Mouse (Mus musculus): ENCODE results near the gene Atxn7l1. TPM values are rescaled to one million over a fixed set of nuclear protein-coding genes. Genes with fewer than 3 reads are reported as not detected.

Atxn7l1 gene
- polyA plus RNA-seq, 1 experiment from 2014 or later: 9.0 TPM

DNA sequence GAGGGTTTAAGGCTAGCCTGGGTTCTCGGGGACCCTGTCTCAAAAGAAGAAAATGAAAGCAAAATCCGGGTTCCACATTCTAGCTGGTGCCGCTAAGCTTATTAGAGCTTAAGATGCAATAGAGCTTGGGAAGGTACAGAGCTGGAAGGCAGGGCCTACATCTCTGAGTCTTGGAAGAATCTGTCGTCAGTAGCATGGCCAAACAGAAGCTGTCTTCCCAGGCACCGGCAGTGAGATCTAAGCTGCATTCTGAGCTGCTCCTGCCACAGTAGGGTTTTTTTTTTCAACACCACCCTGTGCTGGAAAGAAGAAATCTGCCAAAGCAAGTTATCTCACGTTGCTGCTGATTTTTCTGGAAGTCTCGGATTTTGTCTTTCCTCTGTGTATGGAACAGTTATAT is 129.9 kb downstream of the Atxn7l1 start:
- Histone ChIP-seq H3K9me3 (replicated peaks) (no peaks in the 10 kb centered on the region), H3K27ac (no peak overlapping the region), H3K4me3 (replicated peaks) (no peak overlapping the region), H3K27me3 (no peaks in the 10 kb centered on the region), H3K9ac (no peak overlapping the region), H3K4me1 (replicated peaks) (no peaks in the 10 kb centered on the region), H3K4me2 (no peak overlapping the region), H3K36me3 (no peaks in the 10 kb centered on the region)
- DNase-seq (no peak), ATAC-seq (ENCODE audit: low read depth) (no peak)
- 72% methylated on average over 7 of the region's 7 CpGs for WGBS (ENCODE audit: insufficient replicate concordance)

DNA sequence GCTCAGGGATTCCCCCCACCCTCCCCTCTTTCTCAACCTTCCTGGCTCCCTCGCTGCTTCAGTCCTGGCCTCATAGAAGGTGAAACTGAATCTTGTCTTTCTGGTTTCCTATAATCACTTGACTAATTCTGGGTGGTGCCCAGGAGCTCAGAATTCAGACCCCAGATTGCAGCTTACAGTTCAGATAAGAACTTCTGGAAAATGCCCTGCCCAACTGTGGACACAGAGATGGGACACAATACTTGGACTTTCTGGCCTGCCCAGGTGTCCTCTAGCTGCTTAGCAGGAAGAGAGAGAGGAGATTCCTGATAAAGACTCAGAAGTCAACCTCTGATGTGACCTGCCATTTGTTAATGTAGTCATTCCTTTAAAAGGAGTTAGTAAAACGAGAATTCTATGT is 131.7 kb downstream of the Atxn7l1 start:
- ATAC-seq (ENCODE audit: low read depth) (no peak), DNase-seq (no peak)
- no peak overlapping the region for H3K4me3 ChIP-seq (replicated peaks)
- no peak overlapping the region for H3K4me2 ChIP-seq
- H3K9me3 ChIP-seq (replicated peaks): no peaks in the 10 kb centered on the region
- H3K36me3 ChIP-seq: no peaks in the 10 kb centered on the region
- H3K27me3 ChIP-seq: no peaks in the 10 kb centered on the region
- H3K9ac ChIP-seq: no peak overlapping the region
- 68% methylated on average over 2 of the region's 2 CpGs for WGBS (ENCODE audit: insufficient replicate concordance)
- H3K27ac ChIP-seq: no peak overlapping the region
- no peaks in the 10 kb centered on the region for H3K4me1 ChIP-seq (replicated peaks)

DNA sequence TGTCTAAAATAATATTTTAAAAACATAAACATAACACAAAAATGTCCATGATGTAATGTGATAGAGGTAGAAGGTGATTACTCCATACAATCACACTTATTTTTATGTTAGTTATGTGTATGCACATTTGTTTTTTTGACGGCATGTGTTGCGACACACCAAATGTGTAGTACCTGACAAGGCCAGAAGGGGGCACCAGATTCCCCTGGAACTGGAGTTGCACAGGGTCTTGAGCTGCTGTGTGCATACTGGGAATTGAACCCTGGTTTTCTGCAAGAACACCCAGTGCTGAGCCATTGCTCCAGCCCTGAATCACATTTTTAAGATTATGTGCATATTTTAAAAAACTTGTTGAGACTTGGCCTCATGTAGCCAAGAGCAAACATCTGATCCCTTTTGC is 133.3 kb downstream of the Atxn7l1 start:
- H3K27me3 ChIP-seq: no peaks in the 10 kb centered on the region
- no peaks in the 10 kb centered on the region for H3K36me3 ChIP-seq
- H3K4me3 ChIP-seq (replicated peaks): no peak overlapping the region
- no peaks in the 10 kb centered on the region for H3K9me3 ChIP-seq (replicated peaks)
- 10% methylated on average over 2 of the region's 2 CpGs for WGBS (ENCODE audit: insufficient replicate concordance)
- no peak overlapping the region for H3K4me2 ChIP-seq
- DNase-seq (peak; percentile 57), ATAC-seq (ENCODE audit: low read depth) (no peak)
- H3K27ac ChIP-seq: no peak overlapping the region
- peaks cover 6% of the 10 kb centered on the region; the same call in 1 of the 2 replicates for H3K4me1 ChIP-seq (replicated peaks)
- H3K9ac ChIP-seq: no peak overlapping the region

DNA sequence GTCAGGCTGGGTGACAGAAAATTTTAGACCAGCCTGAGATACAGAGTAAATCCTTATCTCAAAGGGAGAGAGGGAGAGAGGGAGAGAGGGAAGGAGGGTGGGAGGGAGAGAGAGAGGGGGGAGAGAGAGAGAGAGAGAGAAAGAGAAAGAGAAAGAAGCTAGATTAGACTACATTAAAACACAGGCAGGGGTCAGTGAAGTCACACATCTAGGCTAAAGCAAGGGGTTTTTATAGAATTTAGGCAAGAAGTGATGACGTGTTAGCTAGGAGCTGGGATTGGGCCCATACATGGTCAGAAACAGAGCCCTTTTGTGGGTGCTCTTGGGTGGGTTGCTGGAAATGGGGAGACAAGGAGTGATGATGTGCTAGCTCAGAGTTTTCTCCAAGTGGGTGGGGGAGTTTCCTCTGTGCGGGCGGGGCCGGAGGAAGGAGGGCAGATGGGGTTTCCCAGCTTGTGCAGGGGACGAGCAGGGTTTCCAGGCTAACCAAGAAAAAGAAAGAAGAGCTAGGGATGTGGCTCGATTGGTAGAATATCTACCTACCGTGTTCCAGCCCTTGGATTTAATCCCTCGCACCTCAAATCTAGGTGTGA is 136.9 kb downstream of the Atxn7l1 start:
- Histone ChIP-seq H3K4me1 (replicated peaks) (peaks cover 11% of the 10 kb centered on the region; the same call in 1 of the 2 replicates), H3K9ac (no peak overlapping the region), H3K36me3 (no peaks in the 10 kb centered on the region), H3K27me3 (no peaks in the 10 kb centered on the region), H3K27ac (no peak overlapping the region; the same call in 1 of the 2 replicates), H3K4me2 (no peak overlapping the region), H3K9me3 (replicated peaks) (no peaks in the 10 kb centered on the region), H3K4me3 (replicated peaks) (no peak overlapping the region)
- whole genome bisulfite sequencing (ENCODE audit: insufficient replicate concordance): 53% methylated on average over 8 of the region's 8 CpGs
- DNase-seq: no peak
- ATAC-seq (ENCODE audit: low read depth): no peak

DNA sequence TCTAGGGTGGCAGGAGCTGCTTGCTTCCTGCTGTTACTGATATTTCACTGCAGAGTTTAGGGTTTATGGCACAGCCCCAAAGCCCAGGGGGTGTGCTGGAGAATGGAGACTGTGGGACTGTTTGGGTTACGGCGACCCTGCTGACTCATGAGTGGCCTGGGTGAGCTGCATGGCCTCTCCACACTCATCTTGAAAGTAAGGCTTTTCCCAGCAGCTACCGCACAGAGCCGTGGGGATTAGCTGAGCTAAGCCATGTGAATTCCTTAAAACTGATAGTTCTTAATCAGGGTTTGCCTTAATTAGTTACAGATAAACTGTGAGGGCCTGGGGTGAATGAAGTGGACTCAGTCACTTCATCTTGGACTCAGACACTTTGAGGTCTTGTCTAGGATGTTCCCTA is 137.9 kb downstream of the Atxn7l1 start:
- no peaks in the 10 kb centered on the region for H3K9me3 ChIP-seq (replicated peaks)
- H3K27me3 ChIP-seq: no peaks in the 10 kb centered on the region
- no peak for DNase-seq
- WGBS (ENCODE audit: insufficient replicate concordance): 70% methylated on average over 4 of the region's 4 CpGs
- no peak overlapping the region for H3K4me3 ChIP-seq (replicated peaks)
- no peak overlapping the region for H3K27ac ChIP-seq
- no peak overlapping the region for H3K4me2 ChIP-seq
- ATAC-seq (ENCODE audit: low read depth): no peak
- no peak overlapping the region for H3K9ac ChIP-seq
- H3K4me1 ChIP-seq (replicated peaks): peaks cover 11% of the 10 kb centered on the region; the same call in 1 of the 2 replicates
- H3K36me3 ChIP-seq: no peaks in the 10 kb centered on the region

DNA sequence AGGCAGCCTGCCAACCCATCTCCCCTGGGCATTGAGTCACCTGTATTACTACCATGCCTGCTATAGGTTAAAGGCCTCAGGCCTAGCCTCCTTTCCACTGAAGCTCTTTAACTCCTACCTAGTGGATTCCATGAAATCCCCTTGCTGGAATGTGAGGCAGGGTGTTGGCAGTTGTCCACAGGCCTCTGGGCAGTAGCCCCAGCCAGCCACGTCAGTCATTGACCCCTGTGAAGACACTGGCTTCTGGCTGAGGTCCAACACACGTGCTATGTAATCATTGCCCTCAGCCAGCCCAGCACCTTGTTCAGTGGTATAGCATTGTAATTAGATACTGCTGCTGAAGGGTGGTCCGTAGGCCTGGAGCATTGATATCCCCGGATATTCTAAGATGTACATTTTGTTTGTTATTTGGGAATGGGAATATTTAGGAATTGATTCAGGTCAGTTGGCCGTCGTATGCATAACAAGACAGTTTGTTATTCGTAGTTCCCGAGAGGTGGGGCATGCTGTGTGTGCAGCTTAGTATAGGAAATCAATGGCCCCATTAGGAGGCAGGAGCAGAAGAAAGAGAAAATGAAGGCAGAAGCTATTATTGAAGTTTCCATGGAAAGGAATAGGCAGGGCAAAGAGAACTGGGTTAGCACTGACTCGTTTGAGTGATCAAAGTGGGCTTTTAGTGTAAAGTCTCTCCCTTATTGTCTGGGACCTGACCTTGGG is 138.6 kb downstream of the Atxn7l1 start:
- Histone ChIP-seq H3K4me3 (replicated peaks) (no peak overlapping the region), H3K27ac (no peak overlapping the region), H3K27me3 (no peaks in the 10 kb centered on the region), H3K4me2 (no peak overlapping the region), H3K9ac (no peak overlapping the region), H3K36me3 (no peaks in the 10 kb centered on the region), H3K9me3 (replicated peaks) (no peaks in the 10 kb centered on the region), H3K4me1 (replicated peaks) (peaks cover 11% of the 10 kb centered on the region; the same call in 1 of the 2 replicates)
- 68% methylated on average over 9 of the region's 9 CpGs for WGBS (ENCODE audit: insufficient replicate concordance)
- DNase-seq: no peak
- peak; percentile 52 for ATAC-seq (ENCODE audit: low read depth)

DNA sequence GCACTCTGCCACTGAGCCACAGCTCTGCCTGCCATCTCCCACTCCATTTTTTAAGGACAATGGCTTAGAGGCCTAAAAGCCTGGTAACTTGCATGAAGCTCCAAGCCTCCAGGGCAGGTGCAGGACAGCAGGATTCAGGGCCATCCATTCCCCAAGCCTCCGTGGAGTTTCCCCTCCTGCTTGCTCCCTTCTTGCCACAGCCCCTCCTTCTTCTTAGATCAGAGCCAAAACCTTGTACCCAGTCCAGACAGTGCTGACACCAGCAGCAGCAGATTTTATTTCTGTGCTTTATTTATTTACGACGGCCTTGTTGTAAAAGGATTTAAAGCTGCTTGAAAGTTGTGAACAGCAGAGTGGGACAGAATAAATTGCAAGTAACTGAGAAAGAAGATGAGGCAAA is 140.2 kb downstream of the Atxn7l1 start:
- no peak for ATAC-seq (ENCODE audit: low read depth)
- Histone ChIP-seq H3K4me2 (no peak overlapping the region), H3K9ac (no peak overlapping the region), H3K4me3 (replicated peaks) (no peak overlapping the region), H3K27me3 (no peaks in the 10 kb centered on the region), H3K9me3 (replicated peaks) (no peaks in the 10 kb centered on the region), H3K4me1 (replicated peaks) (peaks cover 11% of the 10 kb centered on the region; the same call in 1 of the 2 replicates), H3K36me3 (no peaks in the 10 kb centered on the region), H3K27ac (no peak overlapping the region)
- 75% methylated on average over 3 of the region's 3 CpGs for WGBS (ENCODE audit: insufficient replicate concordance)
- no peak for DNase-seq

DNA sequence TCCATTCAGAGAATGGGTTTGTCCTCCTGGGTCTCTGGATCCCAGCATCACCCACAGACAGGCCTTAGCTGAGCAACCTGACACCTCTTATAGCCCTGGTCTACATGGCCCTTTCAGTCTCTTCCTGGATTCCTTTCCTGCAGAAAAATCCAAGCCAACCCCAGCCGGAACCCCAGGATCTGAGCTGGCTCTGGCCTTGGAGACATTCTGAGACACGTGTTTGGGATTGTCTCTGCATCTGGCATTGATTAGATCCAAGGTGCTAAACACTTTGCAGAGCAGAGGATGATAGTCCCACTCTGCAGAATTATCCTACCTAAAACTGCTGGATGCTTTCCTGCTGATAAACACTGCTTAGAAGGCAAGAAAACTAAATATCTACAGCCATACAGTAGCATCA is 141.3 kb downstream of the Atxn7l1 start:
- H3K4me3 ChIP-seq (replicated peaks): no peak overlapping the region
- H3K4me2 ChIP-seq: no peak overlapping the region
- ATAC-seq (ENCODE audit: low read depth): no peak
- no peaks in the 10 kb centered on the region for H3K27me3 ChIP-seq
- no peak overlapping the region for H3K27ac ChIP-seq
- WGBS (ENCODE audit: insufficient replicate concordance): 71% methylated on average over 2 of the region's 2 CpGs
- no peak overlapping the region for H3K9ac ChIP-seq
- no peaks in the 10 kb centered on the region for H3K36me3 ChIP-seq
- DNase-seq: no peak
- no peaks in the 10 kb centered on the region for H3K9me3 ChIP-seq (replicated peaks)
- peaks cover 11% of the 10 kb centered on the region; the same call in 1 of the 2 replicates for H3K4me1 ChIP-seq (replicated peaks)

DNA sequence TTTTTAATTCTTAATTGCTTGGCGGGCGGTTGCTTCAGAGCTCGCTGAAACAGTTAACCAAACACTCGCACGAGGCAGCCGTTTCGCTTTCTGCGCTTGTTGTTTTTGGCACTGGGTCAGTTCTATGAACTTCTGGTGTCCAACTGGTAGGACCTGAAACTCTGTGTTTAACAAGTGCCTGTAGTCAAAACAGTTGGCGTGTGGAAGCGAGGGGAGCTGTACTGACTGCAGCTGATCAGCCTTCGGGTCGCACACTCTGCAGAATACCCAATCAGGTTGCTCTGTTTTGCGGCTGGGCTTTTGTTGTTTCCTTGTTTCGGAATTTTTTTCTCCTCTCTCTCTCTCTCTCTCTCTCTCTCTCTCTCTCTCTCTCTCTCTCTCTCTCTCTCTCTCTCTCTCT is 154.6 kb downstream of the Atxn7l1 start:
- no peaks in the 10 kb centered on the region for H3K27me3 ChIP-seq

DNA sequence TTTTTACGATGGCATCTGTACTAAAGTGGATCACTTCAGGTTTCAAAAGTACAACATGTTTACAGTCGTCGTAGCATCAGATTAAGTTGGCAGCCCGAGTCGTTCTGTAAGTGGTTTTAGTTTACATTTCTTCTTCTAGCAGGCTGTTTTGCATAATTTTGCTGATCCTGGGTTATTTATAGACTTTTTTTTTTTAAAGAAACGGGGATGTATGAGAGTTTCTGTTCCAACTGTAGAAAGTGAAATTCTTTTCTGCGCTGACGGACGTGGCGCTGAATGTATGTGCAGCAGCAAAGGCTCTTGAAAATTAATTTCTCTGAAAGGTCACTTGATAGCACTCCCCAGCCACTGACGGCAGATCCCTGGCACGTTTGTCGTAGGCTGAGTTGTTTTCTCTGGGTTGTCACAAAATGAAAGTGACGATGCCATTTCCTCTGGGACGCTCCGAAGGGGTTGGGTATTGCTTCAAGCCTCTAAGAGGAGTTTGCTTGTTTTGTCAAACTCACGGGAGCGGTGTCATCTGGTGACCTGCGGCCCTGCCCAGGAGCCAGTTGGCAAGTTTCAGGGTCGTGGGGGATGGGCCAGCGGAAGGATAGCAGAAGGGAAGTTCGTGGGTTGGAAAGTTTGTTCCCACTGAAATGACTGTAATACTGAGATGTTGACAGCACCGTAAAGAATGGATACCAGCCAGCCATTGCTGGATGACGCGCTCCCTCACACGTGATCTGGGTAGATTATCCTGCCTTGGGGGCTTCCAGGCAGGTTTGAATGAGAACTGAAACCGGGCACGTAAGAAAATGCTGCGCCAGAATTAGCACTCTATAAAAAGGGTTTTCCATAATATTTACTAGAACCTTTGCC is 155.3 kb downstream of the Atxn7l1 start:
- ATAC-seq (ENCODE audit: low read depth) (peak; percentile 71), DNase-seq (peak; percentile 55)
- H3K27me3 ChIP-seq: no peaks in the 10 kb centered on the region
- H3K4me1 ChIP-seq (replicated peaks): peaks cover 52% of the 10 kb centered on the region
- H3K9ac ChIP-seq: peak overlapping the region; percentile 79
- H3K4me2 ChIP-seq: peak overlapping the region; percentile 77
- H3K9me3 ChIP-seq (replicated peaks): no peaks in the 10 kb centered on the region
- under 1% methylated on average over 29 of the region's 29 CpGs for WGBS (ENCODE audit: insufficient replicate concordance)
- H3K4me3 ChIP-seq (replicated peaks): peak overlapping the region; percentile 70
- peak overlapping the region; percentile 86 for H3K27ac ChIP-seq
- no peaks in the 10 kb centered on the region for H3K36me3 ChIP-seq

More for the DNA sequence above, 154.6 kb downstream of the Atxn7l1 start:
- peak overlapping the region; percentile 86 for H3K27ac ChIP-seq
- H3K36me3 ChIP-seq: no peaks in the 10 kb centered on the region
- H3K9me3 ChIP-seq (replicated peaks): no peaks in the 10 kb centered on the region
- H3K4me2 ChIP-seq: peak overlapping the region; percentile 77
- ATAC-seq (ENCODE audit: low read depth) (peak; percentile 68), DNase-seq (peak; percentile 51)
- H3K4me3 ChIP-seq (replicated peaks): peak overlapping the region; percentile 70
- peak overlapping the region; percentile 79 for H3K9ac ChIP-seq
- H3K4me1 ChIP-seq (replicated peaks): peaks cover 45% of the 10 kb centered on the region
- under 1% methylated on average over 14 of the region's 14 CpGs for WGBS (ENCODE audit: insufficient replicate concordance)

DNA sequence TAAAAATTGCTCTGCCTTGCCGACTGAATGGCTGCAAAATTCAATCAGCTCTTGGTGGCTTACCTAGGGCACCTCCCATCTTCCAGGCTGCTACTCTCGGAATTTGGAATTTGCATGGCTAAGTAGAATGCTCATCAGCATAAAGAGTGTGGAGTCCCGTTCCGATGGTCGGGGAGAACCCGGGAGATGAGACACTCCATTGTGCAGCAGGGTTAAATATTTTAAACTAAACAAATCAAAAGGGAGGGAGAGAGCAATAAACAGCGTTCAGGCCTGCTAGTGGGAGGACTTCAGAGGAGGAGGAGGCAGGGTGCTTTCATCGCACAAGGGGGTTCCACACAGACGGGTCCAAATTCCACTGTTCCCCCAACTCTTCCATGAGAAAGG is 155.9 kb downstream of the Atxn7l1 start:
- DNase-seq (no peak), ATAC-seq (ENCODE audit: low read depth) (peak; percentile 13; the same call in 1 of the 2 replicates)
- Histone ChIP-seq H3K4me2 (peak overlapping the region; percentile 77), H3K27me3 (no peaks in the 10 kb centered on the region), H3K9me3 (replicated peaks) (no peaks in the 10 kb centered on the region), H3K27ac (peak overlapping the region; percentile 86), H3K4me3 (replicated peaks) (peak overlapping the region; percentile 70), H3K36me3 (no peaks in the 10 kb centered on the region), H3K9ac (peak overlapping the region; percentile 79), H3K4me1 (replicated peaks) (peaks cover 58% of the 10 kb centered on the region)
- WGBS (ENCODE audit: insufficient replicate concordance): 18% methylated on average over 9 of the region's 9 CpGs
